Mouse (Mus musculus): ENCODE data around the gene Dnajc19. TPM values are rescaled to one million over a fixed set of nuclear protein-coding genes. Genes with fewer than 3 reads are reported as not detected.
A peak's percentile ranks its signal among the peaks of the same experiment; 100 is the strongest.

The Dnajc19 gene
- 4.4 and 5.7 TPM in 2 replicates for polyA plus RNA-seq (2012)

DNA sequence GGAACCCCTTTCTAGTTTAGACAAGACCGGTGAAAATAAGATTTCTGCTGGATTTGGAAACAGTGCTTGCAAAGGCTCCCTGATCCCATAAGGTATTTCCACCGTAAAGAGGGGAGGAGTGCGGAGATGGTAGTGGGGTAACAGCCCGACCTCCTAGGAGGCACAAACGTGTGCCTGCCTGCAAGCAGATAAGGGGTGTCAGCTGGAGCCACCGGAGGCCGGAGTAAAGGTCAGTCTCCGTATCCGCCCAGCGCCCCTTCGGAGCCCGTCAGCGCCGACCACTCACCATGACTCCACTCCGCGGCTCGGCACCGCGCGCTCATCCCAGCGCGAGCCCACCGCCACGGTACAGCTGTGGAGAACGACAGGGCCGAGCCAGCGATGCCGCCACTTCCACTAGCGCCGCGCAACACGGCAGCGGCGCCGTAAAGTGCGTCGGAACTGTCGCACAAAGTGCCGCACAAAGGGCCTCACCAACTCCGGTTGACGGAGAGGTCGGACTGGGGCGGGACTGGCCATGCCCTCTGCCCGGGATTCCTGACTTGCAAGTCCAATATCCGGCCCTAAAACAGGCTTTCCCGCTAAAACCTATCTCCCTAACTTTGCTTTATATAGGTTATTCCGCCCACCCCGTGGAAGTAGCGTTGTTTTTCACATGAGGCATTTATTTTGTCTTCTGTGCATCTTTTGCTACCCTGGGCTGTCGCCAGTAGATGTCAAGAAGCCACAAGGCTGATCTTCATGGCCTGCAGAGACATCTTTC, at the start of gene Dnajc19:
Gene Dnajc19, minus strand, starts transcription at position 422 of the 763 bp plus-strand sequence.
- H3K36me3 ChIP-seq (ENCODE audit: control insufficient read depth): peaks cover 33% of the 10 kb centered on the region
- no peaks in the 10 kb centered on the region for H3K9me3 ChIP-seq (ENCODE audit: control insufficient read depth, low read length)
- no peaks in the 10 kb centered on the region for H3K27me3 ChIP-seq (ENCODE audit: control insufficient read depth)
- H3K4me1 ChIP-seq (ENCODE audit: control insufficient read depth): peaks cover 45% of the 10 kb centered on the region
- TF ChIP-seq TAL1 (IDR thresholded peaks at IDR 0.05; ENCODE audit: low read length) (no peak), GATA1 (IDR thresholded peaks at IDR 0.05; ENCODE audit: low read length) (0 out of 2 replicates have a peak, but pooled peaks have one; percentile 40)
- peak within 1 kb of the TSS; percentile 70 for H3K4me3 ChIP-seq (replicated peaks)

DNA sequence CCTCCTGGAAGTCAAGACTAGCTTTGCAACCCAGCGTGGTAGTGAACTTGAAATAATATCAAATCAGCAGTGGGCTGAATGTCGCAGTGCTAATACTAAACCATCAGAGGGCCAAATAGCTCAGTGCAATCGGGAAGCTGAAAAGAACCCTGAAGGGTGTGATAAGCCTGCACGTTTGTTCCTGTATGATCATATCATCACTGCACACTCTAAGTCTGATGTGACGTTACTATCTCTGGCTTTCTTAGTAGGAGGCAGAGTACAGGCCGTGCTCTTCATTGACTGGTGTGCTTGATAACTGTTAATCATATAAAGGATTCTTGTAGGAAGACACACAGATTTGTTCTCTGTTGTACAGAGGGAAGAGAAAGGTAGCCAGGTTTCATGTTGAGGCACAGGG, 48.8 kb upstream of the Dnajc19 start:
- Histone ChIP-seq H3K36me3 (ENCODE audit: control insufficient read depth) (no peaks in the 10 kb centered on the region), H3K4me1 (ENCODE audit: control insufficient read depth) (no peaks in the 10 kb centered on the region), H3K27me3 (ENCODE audit: control insufficient read depth) (no peaks in the 10 kb centered on the region), H3K4me3 (replicated peaks) (no peak overlapping the region), H3K9me3 (ENCODE audit: control insufficient read depth, low read length) (no peaks in the 10 kb centered on the region)
- TF ChIP-seq TAL1 (IDR thresholded peaks at IDR 0.05; ENCODE audit: low read length) (no peak), GATA1 (IDR thresholded peaks at IDR 0.05; ENCODE audit: low read length) (no peak)

DNA sequence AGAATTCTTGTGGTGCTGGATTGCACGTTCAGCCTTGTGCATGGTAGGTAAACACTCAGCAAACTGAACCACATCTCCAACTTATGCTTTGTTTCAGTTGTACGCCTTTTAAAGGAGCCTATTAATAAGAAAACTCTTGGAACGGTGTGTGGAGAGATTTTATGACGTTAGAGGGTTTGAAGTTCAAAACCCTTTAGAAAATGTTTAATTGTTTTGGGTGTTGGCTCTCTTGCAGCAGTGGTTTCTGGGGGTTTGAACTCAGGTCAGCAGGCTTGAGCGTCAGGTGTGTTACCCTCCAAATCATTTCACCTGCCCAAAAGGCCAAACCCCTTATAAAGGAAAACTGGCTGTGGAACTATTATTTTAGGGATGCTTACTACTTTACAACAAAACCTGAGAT, 40.2 kb upstream of the Dnajc19 start:
- H3K36me3 ChIP-seq (ENCODE audit: control insufficient read depth): no peaks in the 10 kb centered on the region
- no peak overlapping the region for H3K4me3 ChIP-seq (replicated peaks)
- H3K9me3 ChIP-seq (ENCODE audit: control insufficient read depth, low read length): no peaks in the 10 kb centered on the region
- TF ChIP-seq TAL1 (IDR thresholded peaks at IDR 0.05; ENCODE audit: low read length) (no peak), GATA1 (IDR thresholded peaks at IDR 0.05; ENCODE audit: low read length) (no peak)
- no peaks in the 10 kb centered on the region for H3K4me1 ChIP-seq (ENCODE audit: control insufficient read depth)
- H3K27me3 ChIP-seq (ENCODE audit: control insufficient read depth): no peaks in the 10 kb centered on the region

GRCm38 (mm10) chr3:34120791-34121190, 39.7 kb upstream of the Dnajc19 start:
- Histone ChIP-seq H3K36me3 (ENCODE audit: control insufficient read depth) (no peaks in the 10 kb centered on the region), H3K9me3 (ENCODE audit: control insufficient read depth, low read length) (no peaks in the 10 kb centered on the region), H3K4me1 (ENCODE audit: control insufficient read depth) (no peaks in the 10 kb centered on the region), H3K27me3 (ENCODE audit: control insufficient read depth) (no peaks in the 10 kb centered on the region), H3K4me3 (replicated peaks) (no peak overlapping the region)
- TF ChIP-seq TAL1 (IDR thresholded peaks at IDR 0.05; ENCODE audit: low read length) (no peak), GATA1 (IDR thresholded peaks at IDR 0.05; ENCODE audit: low read length) (no peak)

GRCm38 (mm10) chr3:34119869-34120268, 38.7 kb upstream of the Dnajc19 start:
- H3K4me1 ChIP-seq (ENCODE audit: control insufficient read depth): no peaks in the 10 kb centered on the region
- H3K36me3 ChIP-seq (ENCODE audit: control insufficient read depth): no peaks in the 10 kb centered on the region
- H3K27me3 ChIP-seq (ENCODE audit: control insufficient read depth): no peaks in the 10 kb centered on the region
- H3K9me3 ChIP-seq (ENCODE audit: control insufficient read depth, low read length): no peaks in the 10 kb centered on the region
- no peak for TF ChIP-seq TAL1 (IDR thresholded peaks at IDR 0.05; ENCODE audit: low read length)
- TF ChIP-seq GATA1 (IDR thresholded peaks at IDR 0.05; ENCODE audit: low read length): no peak
- H3K4me3 ChIP-seq (replicated peaks): no peak overlapping the region

DNA sequence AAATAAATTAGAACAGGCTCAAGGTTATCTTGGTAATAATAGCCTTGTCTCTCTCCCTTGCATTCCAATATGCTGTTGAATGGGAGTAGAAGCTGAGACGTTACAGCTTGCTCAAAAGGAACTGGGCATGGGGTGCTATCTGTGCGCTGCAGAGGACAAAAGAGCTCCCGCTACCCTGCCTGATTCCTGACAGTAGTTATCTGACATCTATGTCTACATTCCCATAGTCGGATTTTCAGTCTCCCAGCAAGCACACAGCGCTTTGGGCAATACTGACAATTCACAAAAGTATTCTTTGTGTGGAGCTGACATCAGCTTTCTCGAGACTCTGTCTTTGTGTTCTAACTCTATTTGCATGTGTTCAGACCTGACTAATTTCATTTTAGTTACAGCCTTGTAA, 34.7 kb upstream of the Dnajc19 start:
- H3K27me3 ChIP-seq (ENCODE audit: control insufficient read depth): no peaks in the 10 kb centered on the region
- no peaks in the 10 kb centered on the region for H3K36me3 ChIP-seq (ENCODE audit: control insufficient read depth)
- H3K9me3 ChIP-seq (ENCODE audit: control insufficient read depth, low read length): no peaks in the 10 kb centered on the region
- TF ChIP-seq GATA1 (IDR thresholded peaks at IDR 0.05; ENCODE audit: low read length): no peak
- TF ChIP-seq TAL1 (IDR thresholded peaks at IDR 0.05; ENCODE audit: low read length): no peak
- H3K4me3 ChIP-seq (replicated peaks): no peak overlapping the region
- H3K4me1 ChIP-seq (ENCODE audit: control insufficient read depth): no peaks in the 10 kb centered on the region

DNA sequence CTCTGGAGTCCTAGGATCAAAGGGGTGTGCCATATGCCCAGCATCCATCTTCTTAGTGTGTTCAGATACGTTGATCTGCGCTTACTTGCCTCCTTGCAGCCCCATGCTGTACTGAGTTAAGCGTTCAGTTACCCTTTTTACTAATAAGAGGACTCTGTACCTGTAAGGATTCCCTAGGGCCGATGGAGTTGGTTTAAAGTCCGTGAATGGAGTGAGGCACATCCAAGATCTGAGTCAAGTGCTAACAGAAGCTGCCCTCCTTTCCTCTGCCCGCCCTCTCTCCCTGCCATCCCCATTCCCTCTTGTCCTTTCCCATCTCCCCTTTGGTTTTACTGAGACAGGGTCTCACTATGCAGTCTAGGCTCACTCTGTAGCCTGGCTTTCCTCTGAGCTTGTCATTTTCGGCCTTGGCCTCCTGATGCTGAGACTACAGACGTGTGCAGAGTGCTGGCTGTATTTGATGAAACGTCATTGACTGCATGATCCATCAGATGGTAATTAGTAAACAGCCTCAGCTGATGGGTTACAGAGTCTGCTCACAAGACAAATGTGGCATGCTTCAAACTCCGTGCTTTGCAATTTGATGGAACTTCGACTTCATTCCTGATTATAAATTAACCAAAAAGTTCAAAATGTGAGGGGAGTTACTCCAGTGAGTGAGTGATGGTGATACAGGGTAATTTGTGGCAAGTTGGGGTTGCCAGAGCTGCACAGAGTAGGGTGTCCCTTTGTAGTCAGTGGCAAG, 31.0 kb upstream of the Dnajc19 start:
- H3K4me3 ChIP-seq (replicated peaks): no peak overlapping the region
- no peak for TF ChIP-seq GATA1 (IDR thresholded peaks at IDR 0.05; ENCODE audit: low read length)
- TF ChIP-seq TAL1 (IDR thresholded peaks at IDR 0.05; ENCODE audit: low read length): no peak

GRCm38 (mm10) chr3:34107631-34108030, 26.5 kb upstream of the Dnajc19 start:
- Histone ChIP-seq H3K4me1 (ENCODE audit: control insufficient read depth) (no peaks in the 10 kb centered on the region), H3K36me3 (ENCODE audit: control insufficient read depth) (no peaks in the 10 kb centered on the region), H3K4me3 (replicated peaks) (no peak overlapping the region), H3K27me3 (ENCODE audit: control insufficient read depth) (peaks cover 20% of the 10 kb centered on the region), H3K9me3 (ENCODE audit: control insufficient read depth, low read length) (no peaks in the 10 kb centered on the region)
- TF ChIP-seq GATA1 (IDR thresholded peaks at IDR 0.05; ENCODE audit: low read length): no peak
- TF ChIP-seq TAL1 (IDR thresholded peaks at IDR 0.05; ENCODE audit: low read length): no peak

More for the DNA sequence above, 31.0 kb upstream of the Dnajc19 start:
- peaks cover 2% of the 10 kb centered on the region; the same call in 1 of the 2 replicates for H3K27me3 ChIP-seq (ENCODE audit: control insufficient read depth)
- H3K36me3 ChIP-seq (ENCODE audit: control insufficient read depth): no peaks in the 10 kb centered on the region
- no peaks in the 10 kb centered on the region for H3K4me1 ChIP-seq (ENCODE audit: control insufficient read depth)
- H3K9me3 ChIP-seq (ENCODE audit: control insufficient read depth, low read length): no peaks in the 10 kb centered on the region

DNA sequence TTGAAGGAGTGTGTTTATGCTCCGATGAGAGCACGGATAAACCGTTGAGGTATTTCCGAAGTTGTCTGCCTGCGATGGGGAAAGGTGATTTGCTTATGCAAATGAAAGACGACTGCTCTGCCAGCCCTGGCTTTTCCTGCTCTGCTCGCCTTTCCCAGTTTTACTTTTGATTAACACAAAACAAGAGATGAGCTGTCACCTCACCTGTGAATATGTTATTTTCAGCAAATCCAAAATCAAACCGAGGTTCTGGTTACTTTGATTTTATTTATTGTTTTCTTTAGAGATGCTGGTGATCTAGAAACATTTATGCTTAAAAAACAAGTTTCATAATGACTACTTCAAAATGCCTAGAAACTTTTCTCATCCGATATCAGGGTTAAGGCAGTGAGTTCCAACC, 25.3 kb upstream of the Dnajc19 start:
- TF ChIP-seq GATA1 (IDR thresholded peaks at IDR 0.05; ENCODE audit: low read length) (no peak), TAL1 (IDR thresholded peaks at IDR 0.05; ENCODE audit: low read length) (no peak)

More for the DNA sequence above, 25.3 kb upstream of the Dnajc19 start:
- no peaks in the 10 kb centered on the region for H3K9me3 ChIP-seq (ENCODE audit: control insufficient read depth, low read length)
- no peaks in the 10 kb centered on the region for H3K36me3 ChIP-seq (ENCODE audit: control insufficient read depth)
- peaks cover 20% of the 10 kb centered on the region for H3K27me3 ChIP-seq (ENCODE audit: control insufficient read depth)
- no peak overlapping the region for H3K4me3 ChIP-seq (replicated peaks)
- no peaks in the 10 kb centered on the region for H3K4me1 ChIP-seq (ENCODE audit: control insufficient read depth)
